23 mouse cellular contexts compared by ENCODE assay signal in genomic region chr7:79968326-79968725, GRCm38 (mm10). TPM values are rescaled to one million over a fixed set of nuclear protein-coding genes. Genes with fewer than 3 reads are reported as not detected.
DNase-seq lines count a peak whose midpoint lies in the region; ATAC-seq and TF ChIP-seq lines count a peak whose summit lies in the region.
"Had no signal": no experiment of that assay in that cellular context is flagged by ENCODE, and none has a peak within 500 bp of the region (broad histone marks: within the 10 kb centered on the region; RNA-seq: fewer than 3 reads in every experiment).

No protein-coding gene starts in this region.

- peak; percentile 30 for DNase-seq in ES-E14 (ENCODE audit: low read depth, low spot score)
- DNase-seq in ZHBTc4 (ENCODE audit: low read depth, low spot score): peak; percentile 82
- no peak for DNase-seq in T-cell, adult 2 months (ENCODE audit: low spot score)
- DNase-seq: adrenal gland, adult 8-10 months; adrenal gland, postnatal 14 days; adrenal gland, postnatal 36 days; B cell, adult 2 months; cerebellum, adult 11-12 months; cerebellum, adult 2 months; cerebellum, adult 9-10 months; cerebellum, postnatal 10 days; cerebellum, postnatal 25 days; forebrain, postnatal 0 days had no signal

- TF ChIP-seq EP300 in ES-Bruce4 (IDR thresholded peaks at IDR 0.05; ENCODE audit: insufficient read depth, low read depth, low read length): 0 out of 2 replicates have a peak, but pooled peaks have one; percentile 18

- no peaks in the 10 kb centered on the region for H3K36me3 ChIP-seq in ES-Bruce4 (ENCODE audit: control insufficient read depth, insufficient read depth, low read length, poor library complexity, severe bottlenecking)
- H3K36me3 ChIP-seq in ES-E14 (ENCODE audit: control insufficient read depth, insufficient read depth, low read length, poor library complexity, severe bottlenecking): no peaks in the 10 kb centered on the region
- H3K36me3 ChIP-seq in kidney, embryonic 14.5 days (ENCODE audit: control insufficient read depth, insufficient read depth, low read length): no peaks in the 10 kb centered on the region
- H3K36me3 ChIP-seq: embryonic facial prominence, embryonic 10.5 days; embryonic facial prominence, embryonic 12.5 days; forebrain, embryonic 15.5 days had no signal

- no peak overlapping the region for H3K9ac ChIP-seq in ES-Bruce4 (ENCODE audit: low read depth, poor library complexity, severe bottlenecking)
- no peak overlapping the region for H3K9ac ChIP-seq in ES-E14 (ENCODE audit: insufficient read depth, low read depth, low read length, poor library complexity, severe bottlenecking)
- H3K9ac ChIP-seq in kidney, embryonic 14.5 days (ENCODE audit: low read depth, low read length): no peak overlapping the region
- H3K9ac ChIP-seq: embryonic facial prominence, embryonic 12.5 days; forebrain, embryonic 13.5 days; forebrain, embryonic 15.5 days; forebrain, postnatal 0 days had no signal

- no peak for TF ChIP-seq POLR2A in ES-Bruce4 (IDR thresholded peaks at IDR 0.05; ENCODE audit: insufficient read depth, low read length)

- WGBS in kidney, embryonic 14.5 days: 83% methylated on average over 6 of the region's 6 CpGs

- ATAC-seq in kidney, embryonic 14.5 days (ENCODE audit: low FRiP score, low TSS enrichment): no peak
- ATAC-seq: activated CD4-positive, CD25-positive, alpha-beta regulatory T cell, adult 4 months; CD4-positive, CD25-positive, alpha-beta regulatory T cell, adult 4 months; forebrain, embryonic 13.5 days; forebrain, embryonic 15.5 days; forebrain, postnatal 0 days had no signal

- peaks cover 2% of the 10 kb centered on the region for H3K4me1 ChIP-seq in ES-Bruce4 (ENCODE audit: control insufficient read depth, insufficient read depth, low read length)
- peaks cover 7% of the 10 kb centered on the region in 2 experiments for H3K4me1 ChIP-seq in ES-E14 (ENCODE audit: control insufficient read depth in 2 of 2, insufficient read depth in 2 of 2, low read length in 2 of 2, poor library complexity in 1 of 2)
- no peaks in the 10 kb centered on the region for H3K4me1 ChIP-seq in kidney, embryonic 14.5 days (ENCODE audit: control insufficient read depth, insufficient read depth, low read length)
- H3K4me1 ChIP-seq: embryonic facial prominence, embryonic 10.5 days; embryonic facial prominence, embryonic 12.5 days; forebrain, embryonic 13.5 days; forebrain, embryonic 15.5 days had no signal

- H3K27ac ChIP-seq in ES-Bruce4 (ENCODE audit: insufficient read depth, low read length) (no peak overlapping the region), ES-E14 (ENCODE audit: insufficient read depth, low read depth, low read length, poor library complexity, severe bottlenecking) (no peak overlapping the region)
- no peak overlapping the region for H3K27ac ChIP-seq in kidney, embryonic 14.5 days (ENCODE audit: low read depth, low read length)
- H3K27ac ChIP-seq: embryonic facial prominence, embryonic 10.5 days; embryonic facial prominence, embryonic 12.5 days; forebrain, embryonic 13.5 days; forebrain, embryonic 15.5 days had no signal

- no peak for TF ChIP-seq CTCF in ES-Bruce4 (IDR thresholded peaks at IDR 0.05; ENCODE audit: low read depth, low read length)

- H3K4me2 ChIP-seq in kidney, embryonic 14.5 days (replicated peaks; ENCODE audit: low read depth, low read length): no peak overlapping the region
- H3K4me2 ChIP-seq: embryonic facial prominence, embryonic 12.5 days; forebrain, embryonic 13.5 days; forebrain, embryonic 15.5 days had no signal

- H3K4me3 ChIP-seq in ES-Bruce4 (ENCODE audit: low read depth, low read length): no peak overlapping the region
- H3K4me3 ChIP-seq in ES-E14 (ENCODE audit: insufficient read depth in 1 of 2, low read depth in 1 of 2, low read length in 2 of 2, poor library complexity in 1 of 2, severe bottlenecking in 1 of 2): peak overlapping the region in 1 of 2 experiments; percentile 39; a peak in 2 of 4 replicates
- H3K4me3 ChIP-seq in kidney, embryonic 14.5 days (ENCODE audit: low read length): no peak overlapping the region
- H3K4me3 ChIP-seq: embryonic facial prominence, embryonic 10.5 days; embryonic facial prominence, embryonic 12.5 days; forebrain, embryonic 13.5 days; forebrain, embryonic 15.5 days had no signal

- in situ Hi-C loops in ES-E14 (cut with MboI; ENCODE audit: low sequenced_read_pairs in 2 of 2, unreplicated experiment in 2 of 2): no loop called here

- no peaks in the 10 kb centered on the region for H3K27me3 ChIP-seq in ES-Bruce4 (ENCODE audit: control insufficient read depth, insufficient read depth, low read length, poor library complexity, severe bottlenecking)
- no peaks in the 10 kb centered on the region for H3K27me3 ChIP-seq in kidney, embryonic 14.5 days (ENCODE audit: control insufficient read depth, insufficient read depth, low read length)
- H3K27me3 ChIP-seq: embryonic facial prominence, embryonic 12.5 days; forebrain, embryonic 13.5 days; forebrain, embryonic 15.5 days had no signal

- H3K9me3 ChIP-seq in ES-Bruce4 (replicated peaks; ENCODE audit: control insufficient read depth, insufficient read depth, low read length, poor library complexity, severe bottlenecking) (no peaks in the 10 kb centered on the region), ES-E14 (ENCODE audit: control insufficient read depth, insufficient read depth, low read depth, low read length) (no peaks in the 10 kb centered on the region)
- no peaks in the 10 kb centered on the region for H3K9me3 ChIP-seq in kidney, embryonic 14.5 days (ENCODE audit: control insufficient read depth, low read length)
- H3K9me3 ChIP-seq: embryonic facial prominence, embryonic 10.5 days; embryonic facial prominence, embryonic 12.5 days; forebrain, embryonic 13.5 days; forebrain, embryonic 15.5 days had no signal

TF ChIP-seq in ES-E14, 5 proteins besides CTCF, POLR2A, EP300 and RAD21:
- TF ChIP-seq ZNF384 (IDR thresholded peaks at IDR 0.05; ENCODE audit: low read depth, low read length): no peak
- no peak for TF ChIP-seq MAFK (IDR thresholded peaks at IDR 0.05; ENCODE audit: insufficient read depth, low read depth, low read length)
- TF ChIP-seq CHD2 (IDR thresholded peaks at IDR 0.05; ENCODE audit: low read depth, low read length): no peak
- no peak for TF ChIP-seq HCFC1 (IDR thresholded peaks at IDR 0.05; ENCODE audit: borderline replicate concordance, insufficient read depth, low read length)
- TF ChIP-seq ZC3H11A (IDR thresholded peaks at IDR 0.05; ENCODE audit: borderline replicate concordance, low read depth, low read length): no peak

RNA-seq across cellular contexts. Expression of gene Arpin, which starts 33.2 kb away (rescaled TPM):
- 2.3 and 2.4 TPM in 2 replicates for polyA plus RNA-seq in ES-Bruce4 (2011; ENCODE audit: insufficient read depth, insufficient read length, low read depth, missing spikeins)
- 2.3 and 3.9 TPM in 2 replicates for total RNA-seq in ES-E14 (2012; rRNA removed)
- polyA plus RNA-seq in kidney, embryonic 14.5 days (2014; fragmentation: Nextera tagmentation; extraction: Ambion mirVana): 28.5 and 35.5 TPM in 2 replicates
- total RNA-seq: CH12.LX, MEL had no signal
- polyA plus RNA-seq: activated CD4-positive, CD25-positive, alpha-beta regulatory T cell, adult 4 months; CD4-positive, CD25-positive, alpha-beta regulatory T cell, adult 4 months had no signal

RNA-seq across cellular contexts. Expression of gene Ap3s2, which starts 47.9 kb away (rescaled TPM):
- 61.0 and 61.2 TPM in 2 replicates for polyA plus RNA-seq in ES-Bruce4 (2011; ENCODE audit: insufficient read depth, insufficient read length, low read depth, missing spikeins)
- 9.4 and 11.0 TPM in 2 replicates for total RNA-seq in ES-E14 (2012; rRNA removed)
- 33.9 and 39.3 TPM in 2 replicates for polyA plus RNA-seq in kidney, embryonic 14.5 days (2014; fragmentation: Nextera tagmentation; extraction: Ambion mirVana)

RNA-seq across cellular contexts. Expression of gene Zfp710, which starts 56.3 kb away (rescaled TPM):
- polyA plus RNA-seq in ES-Bruce4 (2011; ENCODE audit: insufficient read depth, insufficient read length, low read depth, missing spikeins): 80.1 and 86.7 TPM in 2 replicates
- 39.8 and 54.2 TPM in 2 replicates for total RNA-seq in ES-E14 (2012; rRNA removed)
- polyA plus RNA-seq in kidney, embryonic 14.5 days (2014; fragmentation: Nextera tagmentation; extraction: Ambion mirVana): 23.6 and 25.7 TPM in 2 replicates
